Mouse (Mus musculus) large intestine, adult 2 months (tissue): ENCODE measurements at regions not wholly inside any gene's neighbourhood (a gene's known extent, or its start where the extent isn't known, plus 50 kb on each side); places are given as distances from the start of the nearest gene placed in this dataset.

Source experiments
- DNase-seq: peaks from one replicate; pipeline ENCODE4 v3.0.0-alpha.2; 2012; ENCODE audit warnings: low read depth, low spot score
- WGBS: fragments of 180-500 bp; shearing (Covaris S2); methylation state at CpG from one replicate; pipeline ENCODE4 v1.1.7; 2018; 5-methylcytosine and 5-hydroxymethylcytosine counted together

DNA sequence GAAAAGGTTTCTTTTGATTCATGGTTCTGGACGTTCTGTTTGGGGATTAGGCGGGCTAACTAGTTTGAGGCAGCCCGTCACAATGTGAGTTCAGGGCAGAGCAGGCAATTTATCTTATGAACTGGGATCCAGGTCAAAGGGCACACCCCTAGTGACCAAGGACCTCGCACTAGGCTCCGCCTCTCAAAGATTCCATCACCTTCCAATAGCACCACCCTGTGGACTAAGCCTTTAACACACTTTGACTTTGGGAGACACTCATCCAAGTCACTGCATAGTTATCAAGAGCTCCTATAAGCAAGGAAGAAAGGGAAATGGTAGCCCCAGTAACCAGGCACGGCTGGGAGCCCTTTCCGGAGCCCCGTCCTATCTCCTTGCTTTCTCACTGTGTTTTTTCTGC, 188.0 kb upstream of the Bcor start:
- 73% methylated on average over 8 of the region's 8 CpGs for whole genome bisulfite sequencing
- DNase-seq, result no peak

DNA sequence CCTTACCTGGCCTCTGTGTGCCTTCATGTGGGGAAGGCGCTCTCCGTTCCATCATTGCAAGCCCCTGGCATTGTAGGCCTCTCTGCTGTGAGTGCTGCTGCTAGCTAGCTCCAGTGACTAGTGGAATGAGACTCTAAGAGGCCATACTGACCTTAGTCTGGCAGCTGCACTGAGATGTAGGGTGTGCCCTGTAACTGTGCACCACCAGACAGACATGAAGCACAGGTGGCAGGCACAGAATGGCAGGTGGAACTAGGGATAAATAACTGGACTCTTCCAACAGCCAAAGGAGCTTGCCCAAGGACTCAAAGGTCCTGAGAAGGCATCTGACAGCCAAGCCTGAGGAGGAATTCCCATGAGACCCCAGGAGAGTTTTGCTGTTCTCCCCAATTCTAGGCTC, 194.7 kb upstream of the Bcor start:
- no peak for DNase-seq
- 95% methylated on average over 2 of the region's 2 CpGs for WGBS

DNA sequence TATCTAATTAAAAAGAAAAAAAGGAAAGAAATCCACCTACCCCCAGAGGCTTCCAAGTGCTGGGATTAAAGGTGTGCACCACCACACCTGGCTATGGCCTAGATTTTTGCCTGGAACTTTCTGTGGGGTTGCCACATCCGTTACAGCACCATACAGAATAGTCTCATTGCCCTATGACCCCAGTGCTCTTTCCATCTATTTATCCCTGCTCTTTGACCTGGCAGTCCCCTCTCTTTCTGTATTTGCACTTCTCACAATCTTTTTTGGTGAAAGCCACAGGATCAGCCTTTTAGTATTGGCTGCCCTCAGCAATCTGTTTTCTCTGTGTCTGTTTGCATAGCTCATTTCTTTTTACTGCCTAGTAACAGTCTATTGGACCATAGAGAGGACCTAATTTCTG, 197.9 kb upstream of the Bcor start:
- 53% methylated on average over 1 of the region's 1 CpGs for WGBS
- no peak for DNase-seq

DNA sequence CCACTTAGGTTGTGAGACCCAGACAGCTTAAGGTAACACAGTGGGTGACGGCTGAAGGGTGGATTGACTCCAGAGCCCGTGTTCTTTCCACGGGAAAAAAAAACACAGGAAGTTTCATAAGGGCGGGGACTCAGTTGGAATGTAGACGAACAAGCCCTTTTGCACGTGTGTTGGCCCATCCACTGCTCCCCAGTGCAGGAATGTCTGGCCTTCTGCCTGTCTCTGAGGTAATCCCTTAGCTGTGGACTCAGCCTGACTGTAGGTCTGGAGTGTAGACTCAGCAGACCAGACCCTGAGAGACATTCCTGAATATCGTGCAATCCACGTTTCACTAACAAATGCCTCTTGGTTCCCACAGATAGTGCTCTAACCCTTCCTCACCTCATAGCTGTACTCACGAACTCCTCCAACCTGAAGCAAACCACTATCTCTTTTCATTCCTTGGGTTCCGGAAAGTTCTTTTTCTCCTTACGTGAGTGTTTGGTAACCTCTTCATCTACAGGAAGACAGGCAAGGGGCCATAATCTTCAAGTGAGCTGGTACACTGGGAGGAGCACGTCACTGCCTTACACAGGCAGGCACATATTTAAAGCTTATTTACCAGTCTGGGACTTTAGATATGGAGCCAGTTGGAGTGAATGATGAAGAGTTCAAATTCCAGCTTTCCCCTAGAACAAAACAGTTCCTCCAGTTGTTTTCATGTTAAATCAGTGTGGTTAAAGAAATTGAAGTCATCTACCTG, 205.6 kb upstream of the Bcor start:
- 58% methylated on average over 12 of the region's 12 CpGs for WGBS
- no peak for DNase-seq

DNA sequence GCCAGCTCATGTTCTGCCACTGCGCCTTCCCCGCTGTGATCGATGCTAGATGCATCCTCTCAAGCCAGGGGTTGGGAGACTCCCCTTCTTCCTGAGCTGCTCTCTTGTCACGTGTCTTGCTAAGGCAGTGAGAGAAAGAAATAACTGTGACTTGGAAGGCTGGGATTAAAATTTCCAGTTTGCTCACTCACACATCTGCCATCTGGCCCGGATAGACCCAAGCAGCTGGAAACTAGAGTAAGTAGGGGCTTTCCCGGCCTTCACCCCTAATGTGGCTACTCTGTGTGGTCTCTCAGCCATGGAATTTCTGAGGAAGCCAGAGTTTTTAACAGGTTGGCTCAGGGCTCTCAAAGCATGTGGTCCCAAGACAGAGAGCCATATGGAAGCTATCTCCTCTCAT, 206.6 kb upstream of the Bcor start:
- WGBS, result 84% methylated on average over 6 of the region's 6 CpGs

DNA sequence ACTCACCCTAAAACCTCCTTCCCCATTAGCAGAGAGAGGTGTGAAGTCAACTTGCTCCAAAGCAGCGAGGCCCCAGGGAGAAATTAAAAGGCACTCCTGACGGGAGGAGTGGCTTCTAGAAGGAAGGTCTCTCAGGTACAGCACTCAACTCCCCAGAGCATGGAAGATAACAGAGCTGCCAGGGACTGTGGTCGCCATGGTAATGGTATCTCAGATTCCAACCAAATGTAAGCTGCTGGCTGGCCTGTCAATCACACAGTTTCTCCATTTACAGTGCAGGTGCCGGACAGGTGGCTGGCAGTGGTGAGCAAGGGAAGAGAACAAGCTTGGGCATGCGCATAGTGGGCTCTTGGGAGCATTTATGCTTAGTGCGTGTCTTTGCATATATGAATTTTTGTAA, 213.5 kb upstream of the Bcor start:
- 83% methylated on average over 6 of the region's 6 CpGs for WGBS
- no peak for DNase-seq

More for the DNA sequence above, 206.6 kb upstream of the Bcor start:
- DNase-seq, result no peak

DNA sequence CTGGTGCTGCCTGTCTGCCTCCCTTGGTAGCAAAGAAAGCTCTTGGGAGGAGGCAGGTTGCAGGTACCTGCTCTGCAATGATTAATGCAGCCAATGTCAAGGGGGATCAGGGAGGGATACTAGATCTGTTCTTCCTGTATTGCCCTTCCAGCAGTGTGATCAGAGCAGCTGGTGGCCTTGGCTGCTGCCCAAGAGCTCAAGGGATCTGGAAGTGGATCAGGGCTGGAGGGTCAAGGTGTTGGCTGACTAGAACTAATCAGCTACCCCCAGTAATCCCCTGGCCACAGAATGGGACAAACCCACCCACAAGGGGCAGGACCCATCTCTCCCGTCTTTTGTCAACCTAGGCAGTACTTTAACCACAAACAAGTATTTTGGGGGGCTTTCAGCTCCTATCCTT, 211.8 kb upstream of the Atp6ap2 start:
- WGBS, result 76% methylated on average over 1 of the region's 1 CpGs
- DNase-seq, result no peak

DNA sequence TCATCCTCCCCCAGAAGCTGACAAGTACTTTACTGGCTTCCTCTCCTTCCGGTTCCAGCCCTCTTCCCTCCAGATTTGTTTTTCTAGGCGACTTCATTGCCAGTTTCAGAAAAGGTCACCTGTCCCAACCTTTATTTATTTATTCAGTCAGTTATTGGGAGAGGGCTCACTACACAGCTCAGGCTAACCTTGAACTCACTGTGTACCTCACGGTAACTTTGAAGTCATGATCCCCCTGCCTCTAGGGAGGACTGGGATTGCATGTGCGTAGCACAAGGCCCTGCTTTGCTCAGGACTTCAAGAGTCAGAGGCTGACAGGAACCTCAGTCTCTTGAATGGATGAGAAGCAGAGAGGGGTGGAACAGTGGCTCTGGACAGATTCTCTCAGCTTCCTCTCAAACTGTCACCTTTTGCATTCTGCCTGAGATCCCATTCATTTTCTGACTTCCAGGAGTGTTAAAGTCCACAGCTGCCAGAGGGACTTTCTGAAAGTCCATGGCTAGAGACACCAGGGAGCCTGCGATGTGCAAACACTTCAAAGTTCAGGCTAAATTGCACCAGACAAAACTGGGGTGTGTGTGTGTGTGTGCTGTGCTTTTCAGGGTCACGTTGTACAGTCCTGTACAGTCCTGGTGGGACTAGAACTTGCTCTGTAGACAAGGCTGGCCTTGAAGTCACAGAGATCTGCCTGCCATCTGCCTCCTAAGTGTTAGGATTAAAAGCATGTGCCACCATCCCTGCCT, 211.2 kb upstream of the Atp6ap2 start:
- no peak for DNase-seq
- 46% methylated on average over 6 of the region's 6 CpGs for WGBS

DNA sequence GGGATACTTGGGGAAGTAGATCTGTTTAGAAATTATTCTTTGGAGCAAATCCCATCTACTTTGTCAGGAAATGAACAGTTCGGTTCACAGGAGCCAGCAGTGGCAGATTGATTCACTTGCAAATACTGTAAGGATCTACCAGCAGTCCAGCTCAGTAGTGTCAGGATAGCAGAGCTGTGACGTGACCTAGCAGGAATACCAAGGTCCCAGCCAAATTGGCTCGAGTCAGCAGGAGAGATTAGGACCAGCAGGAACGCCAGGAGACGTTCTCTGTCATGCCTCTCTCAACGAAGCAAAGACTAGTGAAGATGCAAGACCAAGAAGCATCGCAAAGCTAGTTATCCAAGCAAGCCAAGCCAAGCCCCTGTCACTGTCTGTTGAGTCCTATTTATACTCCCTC, 210.2 kb upstream of the Atp6ap2 start:
- WGBS, result 54% methylated on average over 7 of the region's 7 CpGs
- DNase-seq, result no peak

DNA sequence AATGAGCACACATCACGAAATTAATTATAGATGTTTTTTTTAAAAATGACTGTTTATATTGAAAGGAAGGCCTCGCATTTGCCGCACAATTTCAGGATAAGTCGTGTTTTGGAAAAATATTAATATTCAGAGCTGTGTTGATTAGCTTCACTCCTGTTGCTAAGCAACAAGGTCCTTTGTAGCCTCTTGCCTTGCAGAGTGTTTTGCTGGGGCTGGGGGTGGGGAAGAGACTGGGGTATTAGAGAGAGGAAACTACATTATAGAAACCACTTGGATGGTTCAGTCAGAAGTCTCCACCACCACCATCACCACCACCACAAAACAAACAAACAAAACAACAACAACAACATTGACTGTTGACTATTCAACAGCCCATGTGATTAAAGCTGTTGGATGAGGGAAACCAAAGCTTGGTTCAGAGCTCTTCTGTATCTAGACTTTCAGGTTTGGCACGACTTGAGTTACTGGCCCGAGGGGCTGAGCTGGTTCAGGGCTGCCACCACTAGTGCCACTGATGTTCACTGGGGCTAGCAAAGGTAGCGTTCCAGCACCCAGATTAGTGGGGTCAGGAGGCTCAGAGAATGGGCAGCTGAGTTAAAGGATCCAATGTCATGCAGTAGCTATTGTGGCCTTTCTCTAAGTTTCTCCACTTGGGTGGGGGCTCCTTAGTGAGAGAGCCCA, 195.3 kb upstream of the Atp6ap2 start:
- no peak for DNase-seq
- 81% methylated on average over 7 of the region's 7 CpGs for WGBS

DNA sequence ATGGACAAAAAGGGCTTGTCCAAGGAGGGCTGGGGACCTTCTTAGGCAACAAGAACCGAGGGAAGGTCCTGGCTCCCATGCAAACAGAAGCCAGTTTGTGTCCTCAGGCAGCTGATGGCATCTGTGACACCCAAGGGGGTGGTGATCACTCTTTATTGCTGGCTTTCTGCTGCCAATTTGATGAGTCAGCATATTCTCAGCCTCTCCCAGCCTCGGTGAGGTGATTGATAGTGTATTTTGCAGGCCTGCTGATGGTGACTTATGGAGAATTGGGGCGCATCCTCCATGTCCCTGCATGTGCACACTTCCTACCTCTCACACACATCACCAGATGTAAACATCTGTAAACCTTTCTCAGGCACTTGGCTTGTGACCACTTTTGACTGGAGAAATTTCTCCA, 178.3 kb upstream of the Atp6ap2 start:
- 28% methylated on average over 3 of the region's 3 CpGs for WGBS
- no peak for DNase-seq

DNA sequence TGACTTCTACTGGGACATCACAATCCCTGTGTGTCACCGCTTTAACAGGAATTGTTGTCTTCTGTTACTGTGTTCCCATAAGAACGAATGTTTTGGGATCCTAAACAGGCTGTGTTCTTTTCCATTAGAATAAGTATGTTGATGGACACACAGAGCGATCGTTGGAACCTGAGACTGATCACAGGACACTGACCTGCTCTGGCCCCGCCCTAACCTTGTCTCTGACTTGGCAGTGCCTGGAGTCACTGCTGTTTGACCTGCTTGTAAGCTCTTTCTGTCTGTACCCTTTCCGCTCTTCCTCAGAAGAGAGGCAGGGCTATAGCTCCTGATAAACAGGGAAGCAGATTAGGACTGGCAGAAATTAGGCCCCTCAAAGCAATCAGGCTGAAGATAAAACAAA, 162.0 kb upstream of the Atp6ap2 start:
- 78% methylated on average over 6 of the region's 6 CpGs for WGBS
- DNase-seq, result no peak

DNA sequence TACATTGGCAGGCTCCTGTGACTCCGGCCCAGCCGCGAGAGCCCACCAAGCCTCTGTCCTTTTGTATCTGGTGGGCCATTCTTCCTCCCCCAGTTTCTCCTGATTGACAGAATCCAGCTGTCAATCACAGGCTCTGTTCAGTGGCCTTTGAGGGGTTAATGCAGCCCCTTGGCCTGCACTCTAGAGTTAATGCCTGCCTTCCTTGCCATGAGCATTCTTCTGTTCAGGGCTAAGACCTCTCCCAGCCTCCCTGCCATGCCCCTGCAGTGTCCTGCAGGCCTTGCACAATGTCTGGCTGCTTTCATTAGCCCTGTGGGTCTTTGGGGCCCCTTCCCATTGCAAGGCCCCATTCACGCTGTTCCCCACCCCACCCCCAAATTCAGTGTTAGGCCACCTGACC, 160.9 kb upstream of the Atp6ap2 start:
- DNase-seq, result no peak
- 83% methylated on average over 4 of the region's 4 CpGs for WGBS

DNA sequence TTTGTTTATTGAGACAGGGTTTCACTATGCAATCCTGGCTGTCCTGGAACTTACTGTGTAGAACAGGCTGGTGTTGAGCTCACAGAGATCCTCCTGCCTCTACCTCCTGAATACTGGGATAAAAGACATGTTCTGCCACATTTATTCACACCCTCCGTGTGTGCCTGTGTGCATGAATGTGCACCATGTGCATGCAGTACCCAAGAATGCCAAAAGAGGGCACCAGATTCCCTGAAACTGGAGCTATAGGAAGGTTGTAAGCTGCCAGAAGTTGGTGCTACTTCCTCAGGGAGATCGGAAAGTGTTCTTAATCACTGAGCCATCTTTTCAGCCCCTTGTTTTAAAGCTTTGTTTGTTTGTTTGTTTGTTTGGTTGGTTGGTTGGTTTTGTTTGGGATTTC, 155.3 kb upstream of the Atp6ap2 start:
- no peak for DNase-seq
- 94% methylated on average over 2 of the region's 2 CpGs for WGBS

DNA sequence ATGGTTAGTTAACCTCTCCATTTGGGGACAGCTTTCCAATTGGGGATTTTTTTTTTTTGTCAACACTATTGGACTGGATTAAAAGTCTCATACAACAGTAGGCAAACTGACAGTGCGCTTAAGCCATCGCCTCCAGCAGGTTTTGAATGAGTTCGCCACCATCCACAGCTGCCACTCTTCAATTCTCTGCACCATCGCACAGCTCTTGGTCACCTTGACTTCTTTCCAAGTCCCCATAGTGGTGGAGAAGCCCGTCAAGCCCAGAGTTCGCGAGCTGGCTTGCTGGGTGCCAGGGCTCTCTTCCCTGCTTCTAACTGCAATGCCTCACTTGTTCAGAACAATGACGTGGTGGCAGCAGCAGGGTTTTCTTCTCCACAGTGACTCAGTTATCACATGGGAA, 151.9 kb upstream of the Atp6ap2 start:
- WGBS, result 86% methylated on average over 8 of the region's 8 CpGs
- DNase-seq, result no peak

DNA sequence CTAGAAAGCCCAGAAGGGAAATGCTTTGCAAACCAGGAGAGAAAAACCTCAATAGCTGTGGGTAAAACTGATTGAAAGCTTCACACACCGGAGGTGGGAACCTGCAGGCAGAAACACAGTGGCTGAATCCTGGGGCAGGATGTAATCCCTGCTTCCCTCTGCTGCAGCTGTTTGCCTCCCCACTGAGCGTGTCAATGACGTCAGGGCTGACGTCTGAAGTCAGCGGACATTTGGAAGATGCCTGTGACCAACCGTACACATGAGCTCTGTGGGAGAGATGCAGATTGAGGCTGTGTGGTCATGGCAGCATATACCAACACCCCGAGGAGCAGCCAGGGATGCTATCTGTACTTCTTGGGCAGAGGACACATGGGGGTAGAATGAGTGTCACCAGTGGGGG, 151.5 kb upstream of the Atp6ap2 start:
- WGBS, result 69% methylated on average over 7 of the region's 7 CpGs
- DNase-seq, result no peak

DNA sequence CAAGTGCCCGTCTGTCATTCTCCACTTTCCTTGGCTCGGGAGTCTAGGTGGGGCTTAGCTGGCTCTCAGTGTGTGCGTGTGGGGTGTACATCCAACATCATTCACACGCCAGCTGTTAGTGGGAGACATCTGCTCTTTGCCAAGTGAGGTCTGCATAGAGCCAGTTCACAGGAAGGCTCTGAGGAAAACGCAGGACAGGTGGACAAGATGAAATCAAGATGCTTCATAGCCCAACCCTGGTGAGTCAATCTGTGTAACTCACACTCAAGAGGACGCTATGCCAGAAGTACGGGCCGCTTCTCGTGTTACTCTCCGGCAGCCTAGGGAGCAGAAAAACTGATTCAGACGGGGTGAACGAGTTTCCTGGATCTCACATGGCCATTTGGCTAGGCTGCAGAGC, 148.2 kb upstream of the Atp6ap2 start:
- no peak for DNase-seq
- 65% methylated on average over 12 of the region's 12 CpGs for WGBS

DNA sequence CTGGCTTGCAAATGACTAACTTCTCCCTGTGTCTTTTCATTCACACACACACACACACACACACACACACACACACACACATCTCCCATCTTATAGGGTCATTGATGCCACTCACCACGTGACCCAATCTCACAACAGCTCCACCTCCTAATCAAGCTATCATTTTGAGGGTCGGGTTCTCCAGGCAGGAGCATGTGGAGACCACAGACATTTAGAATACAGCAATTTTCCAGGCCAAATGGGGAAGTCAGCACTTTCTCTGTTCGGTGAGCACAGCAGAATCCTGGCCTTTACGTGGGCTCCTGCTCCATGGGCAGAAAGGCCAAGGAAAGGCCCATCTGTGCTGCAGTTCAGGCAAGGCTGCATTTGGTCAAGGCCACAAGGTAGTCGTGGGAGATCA, 143.8 kb upstream of the Atp6ap2 start:
- 76% methylated on average over 5 of the region's 5 CpGs for WGBS
- DNase-seq, result no peak

DNA sequence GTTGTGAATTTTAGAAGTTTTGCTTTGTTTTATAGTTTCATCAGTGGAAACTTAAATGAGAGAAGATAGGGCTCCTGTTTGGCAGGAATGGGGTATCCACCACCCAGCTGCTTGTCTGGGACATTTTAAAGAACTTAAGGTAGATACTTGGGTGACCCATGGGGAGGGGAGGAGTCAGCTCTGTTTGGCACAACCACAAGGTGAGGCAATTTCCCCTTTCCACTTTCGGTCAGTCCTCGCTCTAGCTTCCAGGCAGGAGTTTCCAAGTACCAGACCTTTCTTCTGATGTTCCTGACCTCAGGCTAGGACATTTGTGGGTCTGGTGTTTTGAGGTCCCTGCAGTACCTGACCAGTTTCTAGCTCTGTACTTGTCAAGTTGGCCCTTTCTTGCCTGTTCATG, 142.5 kb upstream of the Atp6ap2 start:
- WGBS, result 80% methylated on average over 2 of the region's 2 CpGs

DNA sequence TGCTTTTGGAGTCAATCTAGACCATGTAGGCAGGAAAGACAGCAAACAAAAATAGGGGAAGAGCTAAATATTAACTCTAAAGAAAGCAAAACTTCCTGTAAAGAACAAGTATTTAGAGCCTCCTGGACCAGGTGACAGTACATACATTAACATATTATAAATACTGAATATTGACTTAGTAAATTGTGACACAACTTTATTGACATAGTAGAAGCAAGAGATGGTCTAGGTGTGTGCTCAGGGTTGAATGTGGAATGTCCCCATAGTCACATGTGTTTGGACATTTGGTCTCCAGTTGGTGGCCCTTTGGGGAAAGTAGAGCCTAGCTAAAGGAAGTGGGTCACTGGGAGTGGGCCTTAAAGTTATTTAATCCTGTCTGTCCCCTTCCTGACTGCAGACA, 139.6 kb upstream of the Atp6ap2 start:
- DNase-seq, result no peak

More for the DNA sequence above, 142.5 kb upstream of the Atp6ap2 start:
- no peak for DNase-seq

DNA sequence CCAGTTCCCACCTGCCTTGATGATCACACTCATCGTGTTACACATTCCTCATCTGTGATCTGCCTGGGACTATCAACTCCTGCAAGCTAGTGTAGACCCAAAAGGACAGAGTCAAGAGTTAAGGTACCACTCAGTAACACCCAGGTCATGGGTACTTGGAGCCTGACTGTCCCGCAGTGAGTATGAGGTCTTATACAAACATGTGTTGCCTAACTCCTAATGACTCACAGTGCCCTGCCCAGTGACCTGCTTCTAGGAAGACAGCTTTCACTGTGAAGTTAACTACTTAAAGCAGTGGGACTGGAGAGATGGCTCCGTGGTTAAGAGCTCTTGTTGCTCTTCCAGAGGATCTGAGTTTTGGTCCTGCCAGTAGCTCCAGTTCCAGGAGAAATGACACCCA, 137.9 kb upstream of the Atp6ap2 start:
- 57% methylated on average over 3 of the region's 3 CpGs for WGBS
- no peak for DNase-seq
